Mouse (Mus musculus) T-helper 17 cell (primary cell): ENCODE results near the gene Gm3604.
"Not testable (repeated sequence)": the region's sequence is repeated elsewhere in the genome, so short reads cannot be mapped to it uniquely, and the experiment has no call there.

Experiments used
- in situ Hi-C, 2 experiments: fragments of 300-600 bp; cut with MboI, MseI; formaldehyde crosslinking; loops; 1 replicate in 1 of 2; 2 replicates in 1 of 2; pipeline ENCODE4 v1.15.1; 2025; ENCODE audit warnings: high pct_unique_total_duplicates in 2 of 2

Gene Gm3604

GRCm38 (mm10) chr13:62382952-62383351 is at the start of gene Gm3604:
Gene Gm3604, minus strand, starts transcription at chr13:62383177.
- in situ Hi-C loops = not testable (repeated sequence)

- in situ Hi-C loops = loop anchor here in 1 of 2 experiments (5.0 kb wide), 1 partner anchor 282 kb away; no protein-coding TSS in a partner anchor
Observed at GRCm38 (mm10) chr13:62399206-62399605, 16.2 kb upstream of the Gm3604 start.

DNA sequence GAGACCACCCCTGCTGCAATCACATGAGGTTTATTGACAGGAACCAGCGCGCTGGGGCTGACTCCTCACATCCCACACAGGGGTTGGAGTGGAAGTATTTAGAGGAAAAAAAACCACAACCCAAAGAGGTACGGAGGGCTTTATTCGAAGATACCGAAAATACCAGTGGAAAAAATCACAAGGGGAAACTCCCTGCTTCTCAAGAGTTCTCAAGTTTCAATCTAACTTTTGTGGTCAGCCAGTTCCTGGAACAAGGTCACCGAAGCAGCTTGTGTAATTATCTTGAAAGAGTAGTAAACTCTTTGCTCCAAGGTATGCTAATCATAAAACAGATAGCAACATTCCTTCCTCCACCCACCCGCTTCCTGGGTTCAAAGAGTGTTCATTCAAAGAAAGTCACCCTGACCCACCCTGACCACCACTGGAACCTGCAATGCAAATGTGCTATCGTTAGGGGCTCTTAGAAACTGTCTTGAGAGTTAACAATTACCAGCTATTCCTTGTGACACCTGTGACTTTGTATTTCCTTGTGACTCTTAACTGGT is 7.2 kb upstream of the Gm3604 start:
- in situ Hi-C loops = loop anchor here in 1 of 2 experiments (5.0 kb wide), 2 partner anchors 388 to 593 kb away; no protein-coding TSS in a partner anchor

DNA sequence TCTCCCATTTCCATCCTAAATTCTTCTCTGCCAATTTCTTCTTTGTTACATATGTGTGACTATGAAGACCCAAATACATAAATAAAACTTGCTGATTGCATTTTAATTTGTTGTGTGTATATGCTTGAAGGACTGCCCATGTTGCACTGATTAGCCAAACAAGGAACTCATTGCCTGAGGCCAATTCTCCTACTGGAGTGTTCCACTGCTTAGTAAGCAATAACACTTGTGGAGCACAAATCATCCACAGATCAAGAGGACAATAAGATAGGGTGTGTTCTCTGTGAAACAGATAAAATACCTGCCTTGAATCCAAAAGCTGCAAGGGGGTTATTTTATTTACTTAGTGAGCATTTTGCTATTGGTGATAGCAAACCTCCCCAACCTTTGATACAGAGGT is 51.2 kb downstream of the Gm3604 start:
- in situ Hi-C loops = no loop called here

DNA sequence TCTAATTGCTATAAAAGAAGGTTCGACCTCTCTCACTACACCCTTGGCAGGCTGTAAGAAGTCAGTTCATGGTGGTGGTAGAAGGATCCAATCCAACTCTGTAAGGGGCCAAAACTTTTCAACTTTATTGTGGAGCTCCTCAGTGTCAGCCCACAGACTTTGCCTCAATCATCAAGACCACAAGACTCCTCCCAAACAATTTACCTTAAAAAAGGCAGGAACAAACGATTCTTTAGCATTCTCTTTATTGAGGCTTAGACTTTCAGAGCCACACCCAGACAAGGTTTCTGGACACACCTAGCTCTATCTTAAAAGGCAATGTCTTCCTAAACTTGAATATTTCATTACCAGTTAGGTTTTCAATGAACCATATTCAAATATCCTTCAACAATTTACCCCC is 51.6 kb downstream of the Gm3604 start:
- in situ Hi-C loops = no loop called here
